Mouse (Mus musculus) liver (tissue): ENCODE results near the gene Isl2.

Experiments
- DNase-seq: peaks from one replicate; pipeline ENCODE4 v3.0.0-alpha.2; 2020; ENCODE audit warnings: mixed read lengths

Isl2 gene

GRCm38 (mm10) chr9:55548871-55549270, 10.4 kb downstream of the Isl2 start:
- DNase-seq, result no peak

- no peak for DNase-seq
These were observed 10.9 kb downstream of the Isl2 start for GRCm38 (mm10) chr9:55549302-55549890.

- no peak for DNase-seq
These were observed 16.5 kb downstream of the Isl2 start for GRCm38 (mm10) chr9:55554986-55555385.

GRCm38 (mm10) chr9:55560960-55561359, 22.5 kb downstream of the Isl2 start:
- no peak for DNase-seq

GRCm38 (mm10) chr9:55568466-55569159, 30.1 kb downstream of the Isl2 start:
- DNase-seq, result no peak

- DNase-seq, result no peak
These were observed 32.6 kb downstream of the Isl2 start for GRCm38 (mm10) chr9:55571071-55571470.

- DNase-seq, result no peak
These were observed 38.1 kb downstream of the Isl2 start for GRCm38 (mm10) chr9:55576571-55576970.

- DNase-seq, result no peak
These were observed 42.9 kb downstream of the Isl2 start for GRCm38 (mm10) chr9:55581414-55581813.

- DNase-seq, result no peak
These were observed 47.7 kb downstream of the Isl2 start for GRCm38 (mm10) chr9:55586141-55586540.
